8 mouse cellular contexts compared by ENCODE assay signal in genomic region chr7:80198863-80199262, GRCm38 (mm10). TPM values are rescaled to one million over a fixed set of nuclear protein-coding genes. Genes with fewer than 3 reads are reported as not detected.
DNase-seq lines count a peak whose midpoint lies in the region; ATAC-seq and TF ChIP-seq lines count a peak whose summit lies in the region.

No protein-coding gene starts in this region.

- peaks cover 13 to 25% of the 10 kb centered on the region in 2 experiments for H3K4me1 ChIP-seq in heart, embryonic 14.5 days (ENCODE audit: control insufficient read depth in 2 of 2, insufficient read depth in 2 of 2, low read length in 2 of 2)
- H3K4me1 ChIP-seq in ES-E14 (ENCODE audit: control insufficient read depth in 2 of 2, insufficient read depth in 2 of 2, low read length in 2 of 2, poor library complexity in 1 of 2): peaks cover 10 to 40% of the 10 kb centered on the region in 2 experiments
- H3K4me1 ChIP-seq in limb, embryonic 14.5 days (ENCODE audit: control insufficient read depth, insufficient read depth, low read length): peaks cover 29% of the 10 kb centered on the region
- peaks cover 37% of the 10 kb centered on the region for H3K4me1 ChIP-seq in stomach, embryonic 14.5 days (ENCODE audit: control insufficient read depth, insufficient read depth, low read length)

- WGBS in heart, embryonic 14.5 days: 1% methylated on average over 11 of the region's 11 CpGs
- WGBS in limb, embryonic 14.5 days: 0% methylated on average over 11 of the region's 11 CpGs
- 0% methylated on average over 11 of the region's 11 CpGs for whole genome bisulfite sequencing in stomach, embryonic 14.5 days

- DNase-seq in heart, postnatal 4 days: no peak
- no peak for DNase-seq in ES-E14 (ENCODE audit: low read depth, low spot score)
- DNase-seq in limb, embryonic 14.5 days (ENCODE audit: low spot score): no peak
- DNase-seq in left cerebral cortex, postnatal 10 days (ENCODE audit: extremely low spot score in 1 of 2, low spot score in 2 of 2): no peak
- no peak for DNase-seq in gastrocnemius, postnatal 4 days (ENCODE audit: low spot score in 2 of 2)

- in situ Hi-C loops in ES-E14 (cut with MboI; ENCODE audit: low sequenced_read_pairs in 2 of 2, unreplicated experiment in 2 of 2): no loop called here

- H3K27me3 ChIP-seq in heart, embryonic 14.5 days (ENCODE audit: control insufficient read depth, insufficient read depth, low read length): no peaks in the 10 kb centered on the region
- H3K27me3 ChIP-seq in limb, embryonic 14.5 days (ENCODE audit: control insufficient read depth, insufficient read depth, low read length): no peaks in the 10 kb centered on the region
- no peaks in the 10 kb centered on the region for H3K27me3 ChIP-seq in stomach, embryonic 14.5 days (ENCODE audit: control insufficient read depth, insufficient read depth, low read length)

- H3K27ac ChIP-seq in heart, embryonic 14.5 days (replicated peaks in 1 of 2; ENCODE audit: control insufficient read depth in 1 of 2, insufficient read depth in 1 of 2, low read depth in 2 of 2, low read length in 2 of 2): peak overlapping the region; percentile 27 to 79
- peak overlapping the region; percentile 92 for H3K27ac ChIP-seq in ES-E14 (ENCODE audit: insufficient read depth, low read depth, low read length, poor library complexity, severe bottlenecking)
- peak overlapping the region; percentile 92 for H3K27ac ChIP-seq in limb, embryonic 14.5 days (replicated peaks; ENCODE audit: low read depth, low read length)
- peak overlapping the region; percentile 94 for H3K27ac ChIP-seq in stomach, embryonic 14.5 days (ENCODE audit: low read length)

- H3K36me3 ChIP-seq in heart, embryonic 14.5 days (ENCODE audit: control insufficient read depth, insufficient read depth, low read length): peaks cover 8% of the 10 kb centered on the region; the same call in 1 of the 2 replicates
- H3K36me3 ChIP-seq in ES-E14 (ENCODE audit: control insufficient read depth, insufficient read depth, low read length, poor library complexity, severe bottlenecking): peaks cover 27% of the 10 kb centered on the region
- peaks cover 9% of the 10 kb centered on the region; the same call in 1 of the 2 replicates for H3K36me3 ChIP-seq in limb, embryonic 14.5 days (ENCODE audit: control insufficient read depth, insufficient read depth, low read length)
- H3K36me3 ChIP-seq in stomach, embryonic 14.5 days (ENCODE audit: control insufficient read depth, insufficient read depth, low read length): peaks cover 5% of the 10 kb centered on the region; the same call in 1 of the 2 replicates

- H3K4me3 ChIP-seq in heart, embryonic 14.5 days (ENCODE audit: control insufficient read depth in 1 of 2, insufficient read depth in 1 of 2, low read depth in 1 of 2, low read length in 2 of 2): peak overlapping the region; percentile 64 to 65
- peak overlapping the region; percentile 92 to 96 for H3K4me3 ChIP-seq in ES-E14 (ENCODE audit: insufficient read depth in 1 of 2, low read depth in 1 of 2, low read length in 2 of 2, poor library complexity in 1 of 2, severe bottlenecking in 1 of 2)
- peak overlapping the region; percentile 80 for H3K4me3 ChIP-seq in limb, embryonic 14.5 days (replicated peaks; ENCODE audit: low read length)
- peak overlapping the region; percentile 76 for H3K4me3 ChIP-seq in stomach, embryonic 14.5 days (ENCODE audit: low read depth, low read length)

- intact Hi-C loops in left cerebral cortex, postnatal 10 days (cut with DNase I): no loop called here

- H3K4me2 ChIP-seq in heart, embryonic 14.5 days (ENCODE audit: low read length): peak overlapping the region; percentile 82
- peak overlapping the region; percentile 89 for H3K4me2 ChIP-seq in limb, embryonic 14.5 days (replicated peaks; ENCODE audit: low read depth, low read length, severe bottlenecking)
- H3K4me2 ChIP-seq in stomach, embryonic 14.5 days (replicated peaks; ENCODE audit: low read depth, low read length): peak overlapping the region; percentile 93

- no peak for TF ChIP-seq POLR2A in limb, embryonic 14.5 days (IDR thresholded peaks at IDR 0.05; ENCODE audit: borderline replicate concordance, extremely low read depth, insufficient read depth, insufficient read length)

- ATAC-seq in heart, embryonic 14.5 days (ENCODE audit: insufficient number of reproducible peaks, insufficient read depth, low FRiP score, low read depth): no peak
- ATAC-seq in erythroid progenitor cell, adult 5-6 weeks (replicated peaks; ENCODE audit: low FRiP score, poor library complexity, severe bottlenecking): peak; percentile 16; the same call in 1 of the 2 replicates
- 0 out of 2 replicates have a peak, but pooled peaks have one; percentile 6 for ATAC-seq in limb, embryonic 14.5 days (ENCODE audit: low FRiP score, low read depth)
- ATAC-seq in stomach, embryonic 14.5 days (ENCODE audit: insufficient number of reproducible peaks, insufficient read depth, low FRiP score, low read depth): 0 out of 2 replicates have a peak, but pooled peaks have one; percentile 5

- no peaks in the 10 kb centered on the region for H3K9me3 ChIP-seq in heart, embryonic 14.5 days (ENCODE audit: control insufficient read depth, low read length)
- no peaks in the 10 kb centered on the region for H3K9me3 ChIP-seq in ES-E14 (ENCODE audit: control insufficient read depth, insufficient read depth, low read depth, low read length)
- H3K9me3 ChIP-seq in limb, embryonic 14.5 days (ENCODE audit: control insufficient read depth, low read length): no peaks in the 10 kb centered on the region
- no peaks in the 10 kb centered on the region for H3K9me3 ChIP-seq in stomach, embryonic 14.5 days (ENCODE audit: control insufficient read depth, low read depth, low read length)

- peak overlapping the region; percentile 79 for H3K9ac ChIP-seq in heart, embryonic 14.5 days (ENCODE audit: low read length)
- H3K9ac ChIP-seq in ES-E14 (ENCODE audit: insufficient read depth, low read depth, low read length, poor library complexity, severe bottlenecking): peak overlapping the region; percentile 85
- peak overlapping the region; percentile 79 for H3K9ac ChIP-seq in limb, embryonic 14.5 days (ENCODE audit: low read depth, low read length, severe bottlenecking)
- H3K9ac ChIP-seq in stomach, embryonic 14.5 days (replicated peaks; ENCODE audit: low read depth, low read length): peak overlapping the region; percentile 69

TF ChIP-seq in ES-E14, 5 proteins besides CTCF, POLR2A, EP300 and RAD21:
- TF ChIP-seq ZNF384 (IDR thresholded peaks at IDR 0.05; ENCODE audit: low read depth, low read length) (no peak), ZC3H11A (IDR thresholded peaks at IDR 0.05; ENCODE audit: borderline replicate concordance, low read depth, low read length) (no peak), HCFC1 (IDR thresholded peaks at IDR 0.05; ENCODE audit: borderline replicate concordance, insufficient read depth, low read length) (no peak)

RNA-seq across cellular contexts. Expression of gene Sema4b, which starts 12.2 kb away (rescaled TPM):
- polyA plus RNA-seq in heart, embryonic 14.5 days (2014; fragmentation: Nextera tagmentation; extraction: Ambion mirVana): 11.8 and 12.4 TPM in 2 replicates
- total RNA-seq in heart, postnatal 4 days (2021): 10 to 100 TPM; 14.3 to 16.1 TPM
- 50.1 and 106 TPM in 2 replicates for total RNA-seq in ES-E14 (2012; rRNA removed)
- total RNA-seq in erythroid progenitor cell, adult 5-6 weeks (2015; ENCODE audit: low replicate concordance): 106 and 122 TPM in 2 replicates
- 105 and 126 TPM in 2 replicates for total RNA-seq in erythroid progenitor cell, adult 5-6 weeks (2017; ENCODE audit: low replicate concordance)
- 8.2 and 12.3 TPM in 2 replicates for polyA plus RNA-seq in limb, embryonic 14.5 days (2012; rRNA removed)
- polyA plus RNA-seq in limb, embryonic 14.5 days (2014; fragmentation: Nextera tagmentation; extraction: Ambion mirVana): 11.5 and 12.0 TPM in 2 replicates
- 21.7 and 23.4 TPM in 2 replicates for polyA plus RNA-seq in stomach, embryonic 14.5 days (2014; fragmentation: Nextera tagmentation; extraction: Ambion mirVana)
- total RNA-seq in left cerebral cortex, postnatal 10 days (2021): 10 to 100 TPM; 23.5 to 23.7 TPM
- 1 to 10 TPM; 5.4 to 5.6 TPM for total RNA-seq in gastrocnemius, postnatal 4 days (2021)

RNA-seq across cellular contexts. Expression of gene Cib1, which starts 33.8 kb away (rescaled TPM):
- polyA plus RNA-seq in heart, embryonic 14.5 days (2014; fragmentation: Nextera tagmentation; extraction: Ambion mirVana): 56.1 and 57.6 TPM in 2 replicates
- 10 to 100 TPM; 26.2 to 27.7 TPM for total RNA-seq in heart, postnatal 4 days (2021)
- 52.6 and 59.7 TPM in 2 replicates for total RNA-seq in ES-E14 (2012; rRNA removed)
- total RNA-seq in erythroid progenitor cell, adult 5-6 weeks (2015; ENCODE audit: low replicate concordance): 69.2 and 73.8 TPM in 2 replicates
- 70.2 and 70.4 TPM in 2 replicates for total RNA-seq in erythroid progenitor cell, adult 5-6 weeks (2017; ENCODE audit: low replicate concordance)
- 37.8 and 52.0 TPM in 2 replicates for polyA plus RNA-seq in limb, embryonic 14.5 days (2012; rRNA removed)
- 66.1 and 72.1 TPM in 2 replicates for polyA plus RNA-seq in limb, embryonic 14.5 days (2014; fragmentation: Nextera tagmentation; extraction: Ambion mirVana)
- 108 and 112 TPM in 2 replicates for polyA plus RNA-seq in stomach, embryonic 14.5 days (2014; fragmentation: Nextera tagmentation; extraction: Ambion mirVana)
- total RNA-seq in left cerebral cortex, postnatal 10 days (2021): 10 to 100 TPM; 19.4 to 21.2 TPM
- total RNA-seq in gastrocnemius, postnatal 4 days (2021): 10 to 100 TPM; 21.1 to 21.2 TPM

RNA-seq across cellular contexts. Expression of gene Gdpgp1, which starts 33.8 kb away (rescaled TPM):
- polyA plus RNA-seq in heart, embryonic 14.5 days (2014; fragmentation: Nextera tagmentation; extraction: Ambion mirVana): 3.3 and 3.6 TPM in 2 replicates
- 1 to 10 TPM; 2.5 to 2.6 TPM for total RNA-seq in heart, postnatal 4 days (2021)
- total RNA-seq in ES-E14 (2012; rRNA removed): 4.4 and 4.5 TPM in 2 replicates
- total RNA-seq in erythroid progenitor cell, adult 5-6 weeks (2015; ENCODE audit: low replicate concordance): 1.3 and 5.4 TPM in 2 replicates
- 0.08 and 0.64 TPM in 2 replicates for total RNA-seq in erythroid progenitor cell, adult 5-6 weeks (2017; ENCODE audit: low replicate concordance)
- 2.0 TPM in 2 replicates for polyA plus RNA-seq in limb, embryonic 14.5 days (2012; rRNA removed)
- polyA plus RNA-seq in limb, embryonic 14.5 days (2014; fragmentation: Nextera tagmentation; extraction: Ambion mirVana): 2.1 and 2.4 TPM in 2 replicates
- polyA plus RNA-seq in stomach, embryonic 14.5 days (2014; fragmentation: Nextera tagmentation; extraction: Ambion mirVana): 5.0 and 5.6 TPM in 2 replicates
- total RNA-seq in left cerebral cortex, postnatal 10 days (2021): 1 to 10 TPM; 6.0 to 7.0 TPM
- total RNA-seq in gastrocnemius, postnatal 4 days (2021): 1 to 10 TPM; 1.7 to 1.9 TPM

RNA-seq across cellular contexts. Expression of gene Ttll13, which starts 47.3 kb away (rescaled TPM):
- polyA plus RNA-seq in heart, embryonic 14.5 days (2014; fragmentation: Nextera tagmentation; extraction: Ambion mirVana): 0.62 and 1.6 TPM in 2 replicates
- total RNA-seq in heart, postnatal 4 days (2021): under 1 TPM; 0.47 to 0.86 TPM
- total RNA-seq in ES-E14 (2012; rRNA removed): 1.4 and 2.8 TPM in 2 replicates
- 2.9 TPM in 1 of 2 replicates, not detected in the other for total RNA-seq in erythroid progenitor cell, adult 5-6 weeks (2015; ENCODE audit: low replicate concordance)
- total RNA-seq in erythroid progenitor cell, adult 5-6 weeks (2017; ENCODE audit: low replicate concordance): not detected in 2 replicates
- 0.28 and 0.59 TPM in 2 replicates for polyA plus RNA-seq in limb, embryonic 14.5 days (2012; rRNA removed)
- 0.73 and 0.94 TPM in 2 replicates for polyA plus RNA-seq in limb, embryonic 14.5 days (2014; fragmentation: Nextera tagmentation; extraction: Ambion mirVana)
- polyA plus RNA-seq in stomach, embryonic 14.5 days (2014; fragmentation: Nextera tagmentation; extraction: Ambion mirVana): 1.0 and 1.8 TPM in 2 replicates
- total RNA-seq in left cerebral cortex, postnatal 10 days (2021): 1 to 10 TPM; 1.3 to 2.2 TPM
- under 1 TPM; 0.36 to 0.61 TPM for total RNA-seq in gastrocnemius, postnatal 4 days (2021)
